Mouse (Mus musculus) forebrain, embryonic 14.5 days (tissue): ENCODE measurements around the gene Ptcra. TPM values are rescaled to one million over a fixed set of nuclear protein-coding genes. Genes with fewer than 3 reads are reported as not detected.
"Not testable (repeated sequence)": the region's sequence is repeated elsewhere in the genome, so short reads cannot be mapped to it uniquely, and the experiment has no call there.

Experiments
- ATAC-seq: fragments of 200-750 bp; cut with Nextera tagmentation; 2 replicates; pipeline ENCODE4 v1.8.0; 2017; ENCODE audit warnings: mild to moderate bottlenecking, moderate library complexity
- DNase-seq: peaks from one replicate; pipeline ENCODE4 v3.0.0-alpha.2; 2015; ENCODE audit warnings: low spot score
- H3K27ac ChIP-seq: fragments of 300-500 bp; sonication (generic); 2 replicates; pipeline ENCODE4 v1.5.1; 2014; ENCODE audit warnings: low read depth, mild to moderate bottlenecking, control low read depth, low read length, moderate library complexity
- H3K27me3 ChIP-seq: fragments of 300-500 bp; sonication (generic); replicated peaks from 2 replicates; pipeline ENCODE4 v1.6.1; 2014; ENCODE audit warnings: low read length, control low read depth, mixed read lengths; ENCODE audit not compliant: control insufficient read depth, insufficient read depth
- H3K36me3 ChIP-seq: fragments of 300-500 bp; sonication (generic); 2 replicates; pipeline ENCODE4 v1.6.1; 2014; ENCODE audit warnings: low read length, control low read depth; ENCODE audit not compliant: control insufficient read depth, insufficient read depth
- H3K4me1 ChIP-seq: fragments of 300-500 bp; sonication (generic); 2 replicates; pipeline ENCODE4 v1.6.1; 2014; ENCODE audit warnings: antibody characterized with exemption, low read length, control low read depth; ENCODE audit not compliant: control insufficient read depth, insufficient read depth
- H3K4me2 ChIP-seq: fragments of 300-500 bp; sonication (generic); 2 replicates; pipeline ENCODE4 v1.6.1; 2014; ENCODE audit warnings: mild to moderate bottlenecking, control low read depth, low read length
- H3K4me3 ChIP-seq: fragments of 300-500 bp; sonication (generic); 2 replicates; pipeline ENCODE4 v1.5.1; 2014; ENCODE audit warnings: low read depth, low read length, control low read depth
- H3K9ac ChIP-seq: fragments of 300-500 bp; sonication (generic); 2 replicates; pipeline ENCODE4 v1.6.1; 2014; ENCODE audit warnings: mild to moderate bottlenecking, low read length, control low read depth, moderate library complexity
- H3K9me3 ChIP-seq: fragments of 300-500 bp; sonication (generic); replicated peaks from 2 replicates; pipeline ENCODE4 v1.6.1; 2016; ENCODE audit warnings: low read length, control low read depth, mixed read lengths; ENCODE audit not compliant: control insufficient read depth
- WGBS: fragments of 180-500 bp; shearing (Covaris S2); extraction: QIAGEN DNeasy Blood & Tissue Kit; methylation state at CpG from one replicate; pipeline ENCODE4 v1.1.7; 2014; 5-methylcytosine and 5-hydroxymethylcytosine counted together
- polyA plus RNA-seq: library from polyadenylated mRNA; unstranded; fragments of >200 nt; fragmentation: Nextera tagmentation; extraction: Ambion mirVana; gene quantifications from 2 replicates; pipeline ENCODE4 v1.2.1, GENCODE M21; 2014

The Ptcra gene
- polyA plus RNA-seq, 1 experiment from 2014 or later: 0.22 TPM

GRCm38 (mm10) chr17:46773278-46774130 is 10.0 kb upstream of the Ptcra start:
- Histone ChIP-seq H3K9me3 (no peaks in the 10 kb centered on the region), H3K27me3 (no peaks in the 10 kb centered on the region), H3K4me3 (peak overlapping the region; percentile 76), H3K4me2 (peak overlapping the region; percentile 83), H3K27ac (peak overlapping the region; percentile 65; the same call in 1 of the 2 replicates), H3K9ac (peak overlapping the region; percentile 72), H3K36me3 (peaks cover 44% of the 10 kb centered on the region), H3K4me1 (peaks cover 14% of the 10 kb centered on the region)
- ATAC-seq: no peak
- 6% methylated on average over 19 of the region's 20 CpGs for WGBS
- peak; percentile 47 for DNase-seq

DNA sequence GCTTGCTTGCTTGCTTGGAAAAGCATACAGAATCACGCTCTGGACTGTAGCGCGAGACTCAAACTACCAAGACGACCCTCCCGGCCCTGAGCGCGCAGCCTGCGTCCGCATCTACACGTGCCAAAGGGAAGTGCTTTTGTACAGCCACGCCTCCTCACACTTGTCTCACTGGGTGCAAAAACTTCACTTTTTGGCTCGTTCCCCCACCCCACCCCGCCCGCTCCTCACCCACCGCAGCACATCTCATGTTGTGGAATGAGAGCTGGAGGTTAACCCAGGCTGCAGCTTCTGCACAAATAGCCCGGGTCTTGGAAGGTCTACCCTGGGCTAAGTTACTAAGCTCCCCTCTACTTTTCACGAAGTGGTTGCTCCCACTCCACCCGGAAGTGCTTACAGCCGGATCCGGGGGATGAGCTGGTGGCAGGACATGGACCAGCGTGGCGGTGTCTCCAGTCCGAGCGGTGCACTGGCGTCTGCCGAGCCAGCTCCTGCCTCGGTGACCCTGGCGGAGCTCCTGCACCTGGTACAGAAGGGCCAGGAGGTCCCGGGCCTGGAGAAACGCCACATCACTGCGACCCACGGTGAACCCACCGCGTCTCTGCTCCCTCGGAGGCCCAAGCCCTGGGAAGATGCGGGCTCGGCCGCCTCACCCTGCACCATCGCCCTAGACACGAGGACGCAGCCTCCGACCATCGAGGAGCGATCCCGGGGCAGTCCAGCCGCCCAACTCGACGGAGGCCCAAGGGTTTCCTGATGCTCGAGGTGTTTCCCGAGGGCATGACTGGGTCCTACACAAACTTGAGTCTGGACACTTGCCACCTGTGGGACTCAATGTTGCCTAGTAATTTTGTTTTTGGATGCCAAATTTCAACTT is 9.1 kb upstream of the Ptcra start, which contains the start of gene 2310039H08Rik:
TSS of gene 2310039H08Rik (plus strand) at position 232 of the 874 bp plus-strand sequence.
- Histone ChIP-seq H3K27ac (peak within 1 kb of the TSS; percentile 65; the same call in 1 of the 2 replicates), H3K4me1 (peaks cover 14% of the 10 kb centered on the region), H3K9ac (peak within 1 kb of the TSS; percentile 72), H3K27me3 (no peaks in the 10 kb centered on the region), H3K4me2 (peak within 1 kb of the TSS; percentile 83), H3K9me3 (no peaks in the 10 kb centered on the region), H3K4me3 (peak within 1 kb of the TSS; percentile 76), H3K36me3 (peaks cover 35% of the 10 kb centered on the region)
- peak; percentile 93 for ATAC-seq
- DNase-seq: peak; percentile 92
- under 1% methylated on average over 50 of the region's 50 CpGs for WGBS

DNA sequence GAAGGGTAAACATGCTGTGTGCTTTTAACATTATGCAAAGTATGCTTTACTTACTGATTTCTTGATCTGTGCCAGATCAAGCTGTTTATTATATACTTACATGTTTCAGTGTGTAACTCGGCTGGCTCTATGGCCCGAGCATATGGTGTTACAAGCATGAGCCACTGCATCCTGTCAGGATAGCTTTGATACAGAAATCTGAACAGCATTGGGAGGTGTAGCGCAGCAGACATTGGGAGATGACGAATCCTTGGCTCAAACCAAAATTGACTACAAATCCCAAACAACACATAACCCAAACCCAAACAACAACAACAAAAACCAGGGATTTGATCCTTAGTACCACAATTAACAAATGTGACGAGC is 8.5 kb upstream of the Ptcra start:
- 9% methylated on average over 5 of the region's 5 CpGs for WGBS
- Histone ChIP-seq H3K4me1 (peaks cover 14% of the 10 kb centered on the region), H3K9ac (peak overlapping the region; percentile 72), H3K9me3 (no peaks in the 10 kb centered on the region), H3K36me3 (peaks cover 29% of the 10 kb centered on the region), H3K4me2 (peak overlapping the region; percentile 83), H3K27ac (peak overlapping the region; percentile 65; the same call in 1 of the 2 replicates), H3K4me3 (peak overlapping the region; percentile 76), H3K27me3 (no peaks in the 10 kb centered on the region)
- no peak for DNase-seq
- ATAC-seq: peak; percentile 45

GRCm38 (mm10) chr17:46771616-46772015 is 8.1 kb upstream of the Ptcra start:
- no peak for DNase-seq
- Histone ChIP-seq H3K9me3 (no peaks in the 10 kb centered on the region), H3K27me3 (no peaks in the 10 kb centered on the region), H3K4me1 (peaks cover 14% of the 10 kb centered on the region), H3K4me3 (peak overlapping the region; percentile 76), H3K4me2 (peak overlapping the region; percentile 83), H3K9ac (peak overlapping the region; percentile 72), H3K27ac (peak overlapping the region; percentile 65; the same call in 1 of the 2 replicates), H3K36me3 (peaks cover 26% of the 10 kb centered on the region)
- 68% methylated on average over 17 of the region's 17 CpGs for WGBS
- ATAC-seq: no peak

- H3K4me2 ChIP-seq: no peak overlapping the region
- no peaks in the 10 kb centered on the region for H3K9me3 ChIP-seq
- WGBS: 83% methylated on average over 4 of the region's 4 CpGs
- H3K27ac ChIP-seq: no peak overlapping the region
- ATAC-seq: no peak
- no peak overlapping the region for H3K4me3 ChIP-seq
- H3K36me3 ChIP-seq: peaks cover 20% of the 10 kb centered on the region
- peak; percentile 17 for DNase-seq
- H3K4me1 ChIP-seq: peaks cover 14% of the 10 kb centered on the region
- H3K27me3 ChIP-seq: no peaks in the 10 kb centered on the region
- H3K9ac ChIP-seq: no peak overlapping the region
Observed at GRCm38 (mm10) chr17:46771025-46771424, 7.5 kb upstream of the Ptcra start.

- Histone ChIP-seq H3K9ac (no peak overlapping the region), H3K27ac (no peak overlapping the region), H3K9me3 (no peaks in the 10 kb centered on the region), H3K4me1 (peaks cover 14% of the 10 kb centered on the region), H3K36me3 (peaks cover 15% of the 10 kb centered on the region), H3K4me3 (no peak overlapping the region), H3K4me2 (no peak overlapping the region), H3K27me3 (no peaks in the 10 kb centered on the region)
- DNase-seq: no peak
- WGBS: 90% methylated on average over 11 of the region's 11 CpGs
- no peak for ATAC-seq
Observed at GRCm38 (mm10) chr17:46770546-46770945, 7.0 kb upstream of the Ptcra start.

- H3K36me3 ChIP-seq: no peaks in the 10 kb centered on the region
- no peak overlapping the region for H3K9ac ChIP-seq
- WGBS: 60% methylated on average over 8 of the region's 8 CpGs
- no peaks in the 10 kb centered on the region for H3K9me3 ChIP-seq
- no peak overlapping the region for H3K4me3 ChIP-seq
- H3K4me1 ChIP-seq: peaks cover 3% of the 10 kb centered on the region; the same call in 1 of the 2 replicates
- no peak for ATAC-seq
- DNase-seq: no peak
- H3K27ac ChIP-seq: no peak overlapping the region
- H3K27me3 ChIP-seq: no peaks in the 10 kb centered on the region
- H3K4me2 ChIP-seq: no peak overlapping the region
Observed at GRCm38 (mm10) chr17:46767868-46768267, 4.4 kb upstream of the Ptcra start.

DNA sequence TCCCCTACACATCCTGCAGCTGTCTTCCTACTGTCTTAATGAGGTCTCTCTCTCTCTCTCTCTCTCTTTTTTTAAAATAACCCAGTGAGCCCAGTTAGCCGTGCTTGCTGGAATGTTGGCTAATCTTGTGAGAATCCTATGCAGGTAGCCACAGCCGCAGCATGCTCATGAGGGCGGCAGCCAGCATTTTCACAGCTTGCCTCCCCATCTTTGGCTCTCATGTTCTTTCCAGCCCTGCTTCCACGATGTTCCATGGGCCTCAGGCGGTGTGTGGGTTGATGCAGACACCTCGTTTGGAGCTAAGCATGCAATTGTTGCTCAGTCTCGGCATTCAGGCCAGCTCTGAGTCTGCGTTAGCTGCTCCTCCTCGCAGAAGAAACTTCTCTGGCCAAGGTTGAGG is 1.4 kb upstream of the Ptcra start:
- not testable (repeated sequence) for H3K36me3 ChIP-seq, H3K9ac ChIP-seq, H3K27ac ChIP-seq, H3K4me3 ChIP-seq, H3K27me3 ChIP-seq, H3K9me3 ChIP-seq, ATAC-seq, H3K4me1 ChIP-seq, DNase-seq, H3K4me2 ChIP-seq
- WGBS: 67% methylated on average over 8 of the region's 9 CpGs
